Mouse (Mus musculus) mouse trophoblast stem cell (cell line): Measurements from ENCODE around the gene Gpc4.

Experiments used
- in situ Hi-C, 2 experiments: fragments of 300-500 bp; cut with MseI, MboI; formaldehyde crosslinking; loops; 2 replicates in 1 of 2; 3 replicates in 1 of 2; pipeline ENCODE4 v1.15.1; 2025

Gpc4 gene

GRCm38 (mm10) chrX:52145563-52145962 lies 19.5 kb downstream of the Gpc4 start:
- in situ Hi-C loops = loop anchor here in 1 of 2 experiments (25.0 kb wide), 1 partner anchor 108 kb away; no protein-coding TSS in a partner anchor

- in situ Hi-C loops = loop anchor here in 1 of 2 experiments (25.0 kb wide), 1 partner anchor 107 kb away; no protein-coding TSS in a partner anchor
These were observed 20.6 kb downstream of the Gpc4 start for GRCm38 (mm10) chrX:52144491-52144890.

- in situ Hi-C loops = loop anchor here in 1 of 2 experiments (25.0 kb wide), 1 partner anchor 103 kb away; no protein-coding TSS in a partner anchor
These were observed 24.7 kb downstream of the Gpc4 start for GRCm38 (mm10) chrX:52140316-52140715.

- in situ Hi-C loops = loop anchor here in 1 of 2 experiments (25.0 kb wide), 1 partner anchor 101 kb away; no protein-coding TSS in a partner anchor
These were observed 26.5 kb downstream of the Gpc4 start for GRCm38 (mm10) chrX:52138461-52139075.

- in situ Hi-C loops = loop anchor here in 1 of 2 experiments (25.0 kb wide), 1 partner anchor 101 kb away; no protein-coding TSS in a partner anchor
These were observed 27.0 kb downstream of the Gpc4 start for GRCm38 (mm10) chrX:52138033-52138432.

- in situ Hi-C loops = loop anchor here in 1 of 2 experiments (25.0 kb wide), 1 partner anchor 99 kb away; no protein-coding TSS in a partner anchor
These were observed 28.5 kb downstream of the Gpc4 start for GRCm38 (mm10) chrX:52136525-52136924.

GRCm38 (mm10) chrX:52129604-52130003 lies 35.4 kb downstream of the Gpc4 start:
- in situ Hi-C loops = loop anchor here in 1 of 2 experiments (25.0 kb wide), 1 partner anchor 92 kb away; no protein-coding TSS in a partner anchor

GRCm38 (mm10) chrX:52128794-52129193 lies 36.3 kb downstream of the Gpc4 start:
- in situ Hi-C loops = loop anchor here in 1 of 2 experiments (25.0 kb wide), 1 partner anchor 91 kb away; no protein-coding TSS in a partner anchor

- in situ Hi-C loops = no loop called here
These were observed 51.4 kb downstream of the Gpc4 start for GRCm38 (mm10) chrX:52113651-52114050.

- in situ Hi-C loops = no loop called here
These were observed 55.4 kb downstream of the Gpc4 start for GRCm38 (mm10) chrX:52109663-52110062.

- in situ Hi-C loops = no loop called here
These were observed 56.1 kb downstream of the Gpc4 start for GRCm38 (mm10) chrX:52108966-52109365.

GRCm38 (mm10) chrX:52103771-52104170 lies 61.3 kb downstream of the Gpc4 start:
- in situ Hi-C loops = no loop called here

GRCm38 (mm10) chrX:52101940-52102339 lies 63.1 kb downstream of the Gpc4 start:
- in situ Hi-C loops = no loop called here

- in situ Hi-C loops = no loop called here
These were observed 63.6 kb downstream of the Gpc4 start for GRCm38 (mm10) chrX:52101445-52101844.

- in situ Hi-C loops = no loop called here
These were observed 77.2 kb downstream of the Gpc4 start for GRCm38 (mm10) chrX:52087726-52088348.

- in situ Hi-C loops = no loop called here
These were observed 78.0 kb downstream of the Gpc4 start for GRCm38 (mm10) chrX:52086885-52087573.

- in situ Hi-C loops = no loop called here
These were observed 81.5 kb downstream of the Gpc4 start for GRCm38 (mm10) chrX:52083557-52083956.

GRCm38 (mm10) chrX:52072410-52072809 lies 92.6 kb downstream of the Gpc4 start:
- in situ Hi-C loops = no loop called here

- in situ Hi-C loops = no loop called here
These were observed 111.6 kb downstream of the Gpc4 start for GRCm38 (mm10) chrX:52053416-52053815.

GRCm38 (mm10) chrX:52052011-52052410 lies 113.0 kb downstream of the Gpc4 start:
- in situ Hi-C loops = no loop called here

GRCm38 (mm10) chrX:52050941-52051340 lies 114.1 kb downstream of the Gpc4 start:
- in situ Hi-C loops = no loop called here

- in situ Hi-C loops = loop anchor here in 1 of 2 experiments (25.0 kb wide), 1 partner anchor 97 kb away; no protein-coding TSS in a partner anchor
These were observed 125.2 kb downstream of the Gpc4 start for GRCm38 (mm10) chrX:52039875-52040274.
